Mouse (Mus musculus) E14TG2a.4 (cell line): ENCODE data around the gene Dtx4.
"Not testable (repeated sequence)": the region's sequence is repeated elsewhere in the genome, so short reads cannot be mapped to it uniquely, and the experiment has no call there.

Experiments used
- H3K27me3 ChIP-seq: 2 replicates; pipeline ENCODE4 v1.6.1; 2014; ENCODE audit warnings: low read length, control low read depth; ENCODE audit not compliant: insufficient read depth
- H3K36me3 ChIP-seq: 2 replicates; pipeline ENCODE4 v1.6.1; 2014; ENCODE audit warnings: low read length, control low read depth; ENCODE audit not compliant: insufficient read depth
- H3K4me1 ChIP-seq: replicated peaks from 2 replicates; pipeline ENCODE4 v1.6.1; 2014; ENCODE audit warnings: low read depth, low read length, control low read depth
- H3K4me3 ChIP-seq: replicated peaks from 2 replicates; pipeline ENCODE4 v1.5.1; 2014; ENCODE audit warnings: mild to moderate bottlenecking, low read length
- H3K9me3 ChIP-seq: 2 replicates; pipeline ENCODE4 v1.6.1; 2014; ENCODE audit warnings: low read length, control low read depth
- CTCF ChIP-seq: conservative IDR thresholded peaks from 2 replicates; pipeline ENCODE4 v1.5.1; 2014; ENCODE audit warnings: low read length
- NANOG ChIP-seq: IDR thresholded peaks from 2 replicates; pipeline ENCODE4 v1.6.1; 2014; ENCODE audit warnings: borderline replicate concordance, low read length, mixed read lengths
- POU5F1 ChIP-seq: IDR thresholded peaks from 2 replicates; pipeline ENCODE4 v1.6.1; 2014; ENCODE audit warnings: low read length, borderline replicate concordance

Dtx4 gene

DNA sequence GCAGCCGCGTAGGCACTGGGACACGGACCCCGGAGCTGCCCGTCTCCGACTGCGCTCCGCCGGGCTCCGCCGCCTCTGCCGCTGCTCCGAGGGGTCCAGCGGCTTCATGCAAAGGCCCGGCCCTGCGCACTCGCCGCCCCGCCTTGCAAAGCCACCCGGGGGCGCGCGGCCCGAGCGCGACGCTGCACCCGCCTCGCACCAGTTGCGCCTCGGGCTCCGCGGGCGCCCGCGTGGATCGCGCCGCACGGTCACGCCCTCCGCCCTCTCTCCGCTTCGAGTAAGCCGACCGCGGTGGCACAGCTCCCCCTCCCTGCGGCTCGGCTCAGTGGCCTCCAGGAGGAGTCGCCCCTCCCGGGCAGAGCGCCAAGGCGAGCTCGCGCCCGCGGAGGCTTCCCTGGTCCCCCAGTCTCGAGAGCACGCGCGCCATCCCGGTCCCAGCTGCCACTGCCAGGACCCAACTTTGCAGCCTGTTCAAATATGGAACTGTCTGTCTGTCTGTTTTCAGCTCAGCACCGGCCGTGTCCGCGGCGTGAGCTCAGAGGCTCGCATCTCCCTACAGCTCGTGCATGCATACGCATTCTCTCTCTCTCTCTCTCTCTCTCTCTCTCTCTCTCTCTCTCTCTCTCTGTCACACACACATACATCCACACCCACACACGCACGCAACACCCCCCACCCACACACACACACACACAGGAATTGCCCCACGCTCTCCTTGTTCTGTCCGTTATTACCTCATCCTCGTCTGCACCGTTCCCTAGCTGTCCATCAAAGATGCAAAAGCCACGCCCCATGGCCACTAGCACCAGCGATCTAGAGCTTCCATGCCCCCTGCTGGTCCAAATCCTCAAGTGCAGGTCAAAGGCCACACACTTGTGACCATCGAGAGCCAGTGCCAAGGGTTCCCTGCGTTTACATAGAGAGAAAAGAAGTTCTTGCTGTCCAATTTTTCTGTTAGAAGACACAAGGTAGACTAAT, at the start of gene Dtx4:
TSS of gene Dtx4 (minus strand) at position 85 of the 978 bp plus-strand sequence.
- TF ChIP-seq CTCF (peak; percentile 68), NANOG (no peak), POU5F1 (no peak)
- peaks cover 15% of the 10 kb centered on the region for H3K4me1 ChIP-seq
- peaks cover 39% of the 10 kb centered on the region for H3K27me3 ChIP-seq
- no peaks in the 10 kb centered on the region for H3K9me3 ChIP-seq
- H3K36me3 ChIP-seq = no peaks in the 10 kb centered on the region
- peak within 1 kb of the TSS; percentile 85 for H3K4me3 ChIP-seq

DNA sequence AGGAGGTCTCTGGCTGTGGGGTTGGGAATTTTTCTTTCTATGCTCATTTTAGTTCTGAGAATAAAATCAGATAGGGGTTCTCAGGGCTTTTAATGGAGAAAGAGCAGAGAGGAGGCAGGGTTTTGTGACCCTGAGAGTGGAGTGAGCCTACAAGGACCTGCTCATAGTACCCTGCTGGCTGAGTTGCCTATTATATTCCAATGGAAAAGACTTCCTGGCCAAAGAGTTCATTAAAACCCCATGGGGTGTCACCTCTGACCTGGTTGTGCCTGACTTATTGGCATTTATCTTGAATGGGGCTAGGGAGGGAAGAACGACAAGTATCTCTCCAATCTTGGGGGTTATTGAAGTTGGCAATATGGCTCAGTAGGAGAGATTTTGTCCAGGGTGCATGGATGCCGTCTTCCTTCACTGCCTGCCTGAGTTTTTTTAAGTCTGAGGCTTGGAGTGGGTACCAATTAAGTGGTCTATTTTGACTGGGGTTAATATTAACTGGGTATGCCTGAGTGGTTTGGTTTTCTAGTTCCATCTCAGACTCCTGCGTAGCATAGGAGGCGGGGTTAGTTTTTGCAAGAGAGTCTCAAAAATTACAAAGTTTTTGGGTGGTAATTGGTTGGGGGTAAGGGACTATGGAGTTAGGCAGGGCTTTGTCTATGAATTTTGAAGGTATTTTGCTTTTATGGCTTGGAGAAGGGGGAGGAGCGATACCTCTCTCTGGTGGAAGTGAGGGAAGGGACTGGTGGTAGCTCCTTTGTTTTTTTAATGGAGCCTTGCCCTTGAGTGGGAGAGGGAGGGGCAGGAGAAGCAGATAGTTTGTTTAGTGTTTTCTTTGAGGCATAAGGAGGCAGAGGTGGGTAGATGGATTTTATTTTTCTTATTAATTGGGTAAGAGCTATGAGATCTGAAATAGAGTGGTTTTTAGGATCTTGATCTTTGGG, 49.0 kb upstream of the Dtx4 start:
- no peak overlapping the region for H3K4me3 ChIP-seq
- peaks cover 12% of the 10 kb centered on the region for H3K4me1 ChIP-seq
- no peaks in the 10 kb centered on the region for H3K27me3 ChIP-seq
- no peaks in the 10 kb centered on the region for H3K36me3 ChIP-seq
- TF ChIP-seq CTCF (no peak), NANOG (no peak)
- peaks cover 35% of the 10 kb centered on the region for H3K9me3 ChIP-seq

DNA sequence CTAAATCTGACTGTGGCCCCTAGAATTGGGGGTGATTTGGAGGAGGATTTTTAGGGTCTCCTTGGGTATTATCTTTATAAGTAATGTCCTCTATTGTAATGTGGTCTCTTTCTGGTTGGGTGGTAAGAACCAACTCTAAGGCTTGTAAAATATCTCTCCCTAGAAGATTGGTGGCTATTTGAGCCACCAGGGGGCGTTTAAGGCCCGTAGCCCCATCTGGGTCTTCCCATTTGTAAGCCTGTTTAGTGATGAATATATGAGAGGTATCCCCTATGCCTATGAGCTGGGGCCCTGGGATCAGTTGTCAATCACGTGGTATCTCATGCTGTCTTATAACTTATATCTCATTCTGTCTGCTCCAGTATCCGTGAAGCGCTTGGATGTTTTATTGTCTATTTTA, 47.9 kb upstream of the Dtx4 start:
- no peak for TF ChIP-seq NANOG
- TF ChIP-seq CTCF = peak; percentile 10; the same call in 1 of the 2 replicates
- no peak for TF ChIP-seq POU5F1
- H3K4me3 ChIP-seq = no peak overlapping the region
- peaks cover 12% of the 10 kb centered on the region for H3K4me1 ChIP-seq
- peaks cover 39% of the 10 kb centered on the region for H3K9me3 ChIP-seq
- H3K27me3 ChIP-seq = no peaks in the 10 kb centered on the region
- no peaks in the 10 kb centered on the region for H3K36me3 ChIP-seq

DNA sequence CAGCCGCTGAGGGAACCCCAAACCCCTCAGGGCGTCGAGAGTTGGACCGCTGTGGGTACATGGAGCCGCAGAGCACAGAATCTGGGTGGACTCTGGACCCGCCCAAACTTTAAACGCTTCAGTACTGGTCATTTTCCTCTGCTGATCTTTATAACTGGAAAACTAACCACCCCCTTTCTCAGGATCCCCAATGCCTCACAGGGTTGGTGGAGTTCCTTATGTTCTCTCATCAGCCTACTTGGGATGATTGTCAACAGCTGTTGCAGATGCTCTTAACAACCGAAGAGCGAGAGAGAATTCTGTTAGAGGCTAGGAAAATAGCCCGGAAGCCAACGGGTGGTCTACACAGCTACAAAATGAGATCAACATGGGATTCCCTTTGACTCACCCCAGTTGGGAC, 44.2 kb upstream of the Dtx4 start, which contains the start of gene Fam111a:
TSS of gene Fam111a (plus strand) at position 301 of the 400 bp plus-strand sequence.
- peaks cover 23% of the 10 kb centered on the region for H3K4me1 ChIP-seq
- H3K9me3 ChIP-seq = peaks cover 56% of the 10 kb centered on the region
- H3K27me3 ChIP-seq, H3K4me3 ChIP-seq, H3K36me3 ChIP-seq: not testable (repeated sequence)

- TF ChIP-seq NANOG (no peak), CTCF (no peak), POU5F1 (no peak)
These were observed 40.4 kb upstream of the Dtx4 start for GRCm38 (mm10) chr19:12541644-12542043.

GRCm38 (mm10) chr19:12540727-12541126, 39.5 kb upstream of the Dtx4 start:
- H3K4me1 ChIP-seq = peaks cover 18% of the 10 kb centered on the region
- H3K4me3 ChIP-seq = no peak overlapping the region
- H3K36me3 ChIP-seq = no peaks in the 10 kb centered on the region
- H3K9me3 ChIP-seq = peaks cover 26% of the 10 kb centered on the region
- no peak for TF ChIP-seq NANOG
- no peaks in the 10 kb centered on the region for H3K27me3 ChIP-seq

More at GRCm38 (mm10) chr19:12541644-12542043, 40.4 kb upstream of the Dtx4 start:
- Histone ChIP-seq H3K27me3 (no peaks in the 10 kb centered on the region), H3K4me3 (no peak overlapping the region), H3K36me3 (no peaks in the 10 kb centered on the region), H3K9me3 (peaks cover 36% of the 10 kb centered on the region), H3K4me1 (peaks cover 18% of the 10 kb centered on the region)

- H3K27me3 ChIP-seq = no peaks in the 10 kb centered on the region
- peaks cover 18% of the 10 kb centered on the region for H3K4me1 ChIP-seq
- peaks cover 19% of the 10 kb centered on the region for H3K9me3 ChIP-seq
- H3K4me3 ChIP-seq = no peak overlapping the region
- H3K36me3 ChIP-seq = no peaks in the 10 kb centered on the region
- TF ChIP-seq NANOG = no peak
- no peak for TF ChIP-seq CTCF
- TF ChIP-seq POU5F1 = no peak
These were observed 38.7 kb upstream of the Dtx4 start for GRCm38 (mm10) chr19:12539975-12540374.

DNA sequence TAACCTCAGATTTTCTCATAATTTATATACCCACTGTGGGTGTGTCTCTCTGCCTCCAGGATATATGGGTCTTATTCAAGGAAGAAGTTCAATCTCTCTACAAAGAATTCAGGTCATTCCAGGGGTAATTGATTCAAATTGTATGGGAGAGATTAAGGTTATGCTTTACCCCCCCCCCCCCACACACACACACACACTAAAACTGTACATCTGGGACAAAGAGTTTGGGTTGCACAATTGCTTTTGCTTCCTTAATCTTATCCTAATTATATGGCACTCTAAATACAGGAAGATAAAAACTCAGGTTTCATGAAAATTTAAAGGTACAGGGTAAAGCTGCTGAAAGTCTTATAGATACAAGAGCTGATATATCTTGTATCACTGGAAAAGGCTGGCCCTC, 35.9 kb upstream of the Dtx4 start:
- H3K27me3 ChIP-seq = no peaks in the 10 kb centered on the region
- peaks cover 17% of the 10 kb centered on the region for H3K4me1 ChIP-seq
- TF ChIP-seq NANOG (no peak), CTCF (no peak), POU5F1 (no peak)
- no peaks in the 10 kb centered on the region for H3K36me3 ChIP-seq
- H3K9me3 ChIP-seq = no peaks in the 10 kb centered on the region
- H3K4me3 ChIP-seq = no peak overlapping the region
